Comparison of ENCODE assay signal across 8 mouse cellular contexts in the genomic region with DNA sequence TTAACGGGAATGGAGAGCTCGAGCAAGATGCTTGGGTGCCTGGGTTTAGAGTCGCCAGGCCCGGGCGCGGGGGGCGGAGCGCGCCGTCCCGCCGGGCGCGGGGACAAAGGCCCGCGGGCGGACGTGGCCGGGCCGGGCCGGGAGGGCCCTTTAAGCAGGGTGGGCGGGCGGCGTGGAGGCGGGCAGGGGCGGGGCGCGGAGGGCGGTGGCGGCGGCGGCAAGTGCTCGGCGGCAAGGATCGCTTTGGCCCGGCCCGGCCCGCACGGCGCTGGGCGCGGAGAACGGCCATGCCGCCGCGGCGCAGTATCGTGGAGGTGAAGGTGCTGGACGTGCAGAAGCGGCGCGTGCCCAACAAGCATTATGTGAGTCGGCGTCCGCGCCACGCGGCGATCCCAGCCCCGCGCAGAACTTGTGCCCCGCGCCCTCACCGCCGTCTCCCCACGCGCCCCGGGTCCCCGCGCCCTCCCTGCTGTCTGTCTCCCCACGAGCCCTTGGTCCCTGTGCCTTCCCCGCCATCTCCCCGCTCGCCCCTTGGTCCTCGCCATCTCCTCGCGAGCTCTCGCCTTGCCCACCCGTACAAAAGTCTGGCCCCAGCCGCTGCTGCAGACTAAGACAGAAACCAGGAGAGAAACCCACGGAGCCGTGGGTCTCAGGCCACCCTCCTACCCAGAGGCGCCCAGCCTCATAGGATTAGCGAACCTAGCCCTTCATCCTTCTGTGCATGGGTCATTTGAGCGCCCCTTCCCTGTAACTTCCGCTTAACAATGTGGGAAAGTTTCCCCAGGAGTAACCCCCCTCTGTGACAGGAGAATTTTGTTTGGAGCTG. TPM values are rescaled to one million over a fixed set of nuclear protein-coding genes. Genes with fewer than 3 reads are reported as not detected.
A peak's percentile ranks its signal among the peaks of the same experiment; 100 is the strongest.
DNase-seq lines count a peak whose midpoint lies in the region; TF ChIP-seq lines count a peak whose summit lies in the region.

A gene (plus strand): TSS at position 214 of the 826 bp plus-strand sequence.

- TF ChIP-seq POLR2A in embryonic fibroblast, embryonic 13.5 days (IDR thresholded peaks at IDR 0.05; ENCODE audit: low read depth, low read length): peak; percentile 96
- TF ChIP-seq POLR2A in small intestine, adult 2 months (IDR thresholded peaks at IDR 0.05; ENCODE audit: low read depth, low read length): no peak

- H3K27ac ChIP-seq in embryonic fibroblast, embryonic 13.5 days (ENCODE audit: insufficient read depth, low read length): peak within 1 kb of the TSS; percentile 85
- 0 out of 2 replicates have a peak within 1 kb of the TSS, but pooled peaks have one; percentile 3 for H3K27ac ChIP-seq in small intestine, adult 2 months (ENCODE audit: insufficient read depth, low read depth, low read length)

- H3K36me3 ChIP-seq in small intestine, adult 2 months (ENCODE audit: control insufficient read depth, insufficient read depth, low read length): no peaks in the 10 kb centered on the region

- H3K4me3 ChIP-seq in embryonic fibroblast, embryonic 13.5 days (ENCODE audit: insufficient read depth, low read length): peak within 1 kb of the TSS; percentile 98
- H3K4me3 ChIP-seq in small intestine, adult 2 months (ENCODE audit: low read depth, low read length): peak within 1 kb of the TSS; percentile 80

- WGBS in small intestine, adult 2 months: 1% methylated on average over 86 of the region's 86 CpGs

- no peak for TF ChIP-seq CTCF in embryonic fibroblast, embryonic 13.5 days (IDR thresholded peaks at IDR 0.05; ENCODE audit: borderline replicate concordance, insufficient read depth, low read length)
- TF ChIP-seq CTCF in small intestine, adult 2 months (IDR thresholded peaks at IDR 0.05; ENCODE audit: extremely low read depth, insufficient read length, insufficient replicate concordance, low read depth, low read length): no peak

- peak; percentile 97 for DNase-seq in heart, adult 11 months
- no peak for DNase-seq in heart, adult 9 months (ENCODE audit: low spot score in 2 of 2)
- peak; percentile 83 for DNase-seq in adrenal gland, postnatal 14 days
- DNase-seq in heart, postnatal 4 days: peak; percentile 80
- DNase-seq in layer of hippocampus, postnatal 36 days: no peak
- peak; percentile 80 to 85 for DNase-seq in lung, postnatal 4 days

- H3K27me3 ChIP-seq in small intestine, adult 2 months (ENCODE audit: control insufficient read depth, insufficient read depth, low read length): peaks cover 2% of the 10 kb centered on the region

- H3K4me1 ChIP-seq in embryonic fibroblast, embryonic 13.5 days (ENCODE audit: control insufficient read depth, insufficient read depth, low read length): peaks cover 14% of the 10 kb centered on the region
- H3K4me1 ChIP-seq in small intestine, adult 2 months (ENCODE audit: control insufficient read depth, insufficient read depth, insufficient read length, low read length): no peaks in the 10 kb centered on the region

RNA-seq across cellular contexts. Expression of the gene that starts here (rescaled TPM):
- total RNA-seq in adrenal gland, postnatal 14 days (2021): 8.9 and 11.1 TPM in 2 replicates
- polyA plus RNA-seq in embryonic fibroblast, embryonic 13.5 days (2011; ENCODE audit: insufficient read length, low read depth, missing spikeins): 53.6 and 58.8 TPM in 2 replicates
- 10 to 100 TPM; 30.1 to 31.0 TPM for total RNA-seq in heart, postnatal 4 days (2021)
- total RNA-seq in layer of hippocampus, postnatal 36 days (2021): 10 to 100 TPM; 10.5 to 12.6 TPM
- polyA plus RNA-seq in small intestine, adult 2 months (2012; rRNA removed): 1.7 and 2.4 TPM in 2 replicates

Comparison
In these comparisons a context has a peak if more than half of its experiments do, and no peak if none do; other contexts are left out.
1. RNA of the gene that starts here (polyA plus RNA-seq): 53.6 to 58.8 TPM in embryonic fibroblast, embryonic 13.5 days; 1.7 to 2.4 TPM in small intestine, adult 2 months; every median in the first group is over 10 times any median in the second.
2. DNase-seq: peak in heart, adult 11 months (single experiment), adrenal gland, postnatal 14 days (single experiment), heart, postnatal 4 days (single experiment) and lung, postnatal 4 days (2 of 2); none in heart, adult 9 months (0 of 2) and layer of hippocampus, postnatal 36 days (0 of 2).